Mouse (Mus musculus): ENCODE results near the gene Arhgap10. TPM values are rescaled to one million over a fixed set of nuclear protein-coding genes. Genes with fewer than 3 reads are reported as not detected.

Gene Arhgap10
- total and polyA plus RNA-seq, 2 experiments from 2014 or later, result 4.2 to 5.2 TPM

DNA sequence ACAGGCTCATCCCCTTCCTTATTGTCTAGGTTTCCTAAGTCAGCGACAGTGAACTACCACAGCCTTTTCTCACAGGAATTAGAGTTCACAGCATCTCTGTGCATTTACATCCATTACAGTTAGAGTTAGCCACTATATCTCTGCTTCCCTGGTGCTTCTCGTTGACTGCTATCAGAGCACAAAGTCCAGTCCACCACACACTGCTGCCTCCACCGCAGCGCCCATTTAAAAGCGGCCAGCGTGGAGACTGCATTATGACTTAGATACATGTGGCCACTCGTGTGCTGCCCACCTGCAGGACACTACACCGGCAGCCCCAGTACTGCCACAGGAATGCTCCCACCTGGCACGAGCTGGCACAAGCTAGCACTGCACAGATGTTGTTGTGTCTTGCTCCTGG is 90.3 kb downstream of the Arhgap10 start:
- H3K4me1 ChIP-seq (ENCODE audit: insufficient read depth, low read length), result no peaks in the 10 kb centered on the region
- no peak for TF ChIP-seq CTCF (IDR thresholded peaks at IDR 0.05; ENCODE audit: low read depth)
- no peak overlapping the region for H3K9ac ChIP-seq (replicated peaks; ENCODE audit: low read length)
- 78% methylated on average over 9 of the region's 9 CpGs for WGBS
- H3K4me3 ChIP-seq (ENCODE audit: low read length), result no peak overlapping the region
- DNase-seq (ENCODE audit: low spot score), result no peak
- no peaks in the 10 kb centered on the region for H3K27me3 ChIP-seq (ENCODE audit: insufficient read depth, low read length)
- H3K9me3 ChIP-seq (ENCODE audit: low read length), result no peaks in the 10 kb centered on the region
- H3K36me3 ChIP-seq (ENCODE audit: insufficient read depth, low read length), result no peaks in the 10 kb centered on the region
- no peak overlapping the region for H3K27ac ChIP-seq
- no peak overlapping the region for H3K4me2 ChIP-seq (ENCODE audit: low read depth, low read length)
- no peak for ATAC-seq

DNA sequence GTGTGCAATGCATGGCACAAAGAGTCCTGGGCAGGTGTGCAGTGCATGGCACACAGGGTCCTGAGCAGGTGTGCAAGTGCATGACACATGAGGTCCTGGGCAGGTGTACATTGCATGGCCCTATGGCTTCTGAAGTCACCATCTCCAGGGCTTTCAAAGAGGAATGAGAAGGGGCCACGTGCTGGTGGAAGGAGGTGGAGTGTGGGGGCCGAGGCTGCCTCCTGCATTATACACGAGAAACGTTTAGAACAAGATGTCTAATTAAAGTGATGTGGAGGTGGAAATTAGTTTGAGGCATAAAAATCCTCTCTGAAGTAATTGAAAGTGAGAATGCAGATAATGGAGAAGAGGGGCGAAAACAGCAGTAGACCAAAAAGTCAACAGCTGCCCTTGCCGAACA is 93.9 kb downstream of the Arhgap10 start:
- DNase-seq (ENCODE audit: low spot score), result no peak
- Histone ChIP-seq H3K4me3 (ENCODE audit: low read length) (no peak overlapping the region), H3K9ac (replicated peaks; ENCODE audit: low read length) (no peak overlapping the region), H3K9me3 (ENCODE audit: low read length) (no peaks in the 10 kb centered on the region), H3K4me2 (ENCODE audit: low read depth, low read length) (no peak overlapping the region), H3K36me3 (ENCODE audit: insufficient read depth, low read length) (no peaks in the 10 kb centered on the region), H3K27ac (no peak overlapping the region), H3K27me3 (ENCODE audit: insufficient read depth, low read length) (no peaks in the 10 kb centered on the region), H3K4me1 (ENCODE audit: insufficient read depth, low read length) (no peaks in the 10 kb centered on the region)
- no peak for ATAC-seq
- WGBS, result 73% methylated on average over 5 of the region's 6 CpGs
- TF ChIP-seq CTCF (IDR thresholded peaks at IDR 0.05; ENCODE audit: low read depth), result no peak

DNA sequence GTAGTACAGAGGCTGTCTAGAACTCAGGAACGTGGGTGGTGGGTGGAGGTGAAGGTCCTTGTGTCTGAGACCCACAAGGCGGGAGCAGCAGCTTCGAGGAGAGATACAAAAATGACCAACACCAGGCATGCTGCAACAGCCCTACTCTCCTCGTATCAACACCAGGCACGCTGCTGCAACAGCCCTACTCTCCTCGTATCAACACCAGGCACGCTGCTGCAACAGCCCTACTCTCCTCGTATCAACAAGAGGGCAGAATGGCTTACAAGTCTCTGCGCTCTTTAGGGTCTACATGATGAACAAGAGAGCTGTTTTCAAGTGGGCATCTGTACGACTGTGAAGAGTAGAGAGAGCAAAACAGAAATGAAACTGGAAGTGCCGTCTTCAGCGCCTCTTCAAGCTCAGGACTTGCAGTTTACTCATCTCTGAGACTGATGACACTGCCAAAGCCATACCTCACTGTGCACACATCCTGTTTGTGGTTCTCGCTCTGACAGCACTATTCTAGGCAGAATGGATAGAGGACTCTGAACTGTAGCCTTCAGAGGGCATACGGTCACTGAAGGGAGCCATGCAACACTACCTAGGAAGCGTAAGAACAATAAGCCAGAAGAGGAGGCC is 95.0 kb downstream of the Arhgap10 start:
- TF ChIP-seq CTCF (IDR thresholded peaks at IDR 0.05; ENCODE audit: low read depth), result no peak
- 82% methylated on average over 15 of the region's 15 CpGs for WGBS
- no peaks in the 10 kb centered on the region for H3K4me1 ChIP-seq (ENCODE audit: insufficient read depth, low read length)

DNA sequence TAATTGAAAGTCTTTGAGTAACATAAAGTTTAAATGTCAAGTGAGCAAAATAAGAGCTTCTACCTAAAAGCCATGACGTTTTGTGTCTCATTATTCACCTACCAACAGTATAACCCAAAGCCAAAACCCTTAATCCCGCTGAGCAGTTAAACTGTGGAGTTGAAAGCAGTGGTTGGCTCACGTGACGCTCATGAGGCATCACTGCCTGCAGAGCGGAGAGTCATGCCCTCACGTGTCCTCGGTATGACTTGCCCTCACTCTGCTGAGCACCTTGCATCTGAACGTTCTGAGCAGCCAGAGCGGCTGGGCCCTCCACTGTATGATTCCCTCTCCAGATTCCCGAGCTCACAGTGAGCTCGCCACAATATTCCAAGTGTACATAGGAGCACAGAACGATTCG is 96.2 kb downstream of the Arhgap10 start:
- Histone ChIP-seq H3K4me1 (ENCODE audit: insufficient read depth, low read length) (no peaks in the 10 kb centered on the region), H3K9ac (replicated peaks; ENCODE audit: low read length) (no peak overlapping the region), H3K27ac (no peak overlapping the region), H3K4me3 (ENCODE audit: low read length) (no peak overlapping the region), H3K9me3 (ENCODE audit: low read length) (no peaks in the 10 kb centered on the region), H3K27me3 (ENCODE audit: insufficient read depth, low read length) (no peaks in the 10 kb centered on the region), H3K36me3 (ENCODE audit: insufficient read depth, low read length) (no peaks in the 10 kb centered on the region), H3K4me2 (ENCODE audit: low read depth, low read length) (no peak overlapping the region)
- no peak for TF ChIP-seq CTCF (IDR thresholded peaks at IDR 0.05; ENCODE audit: low read depth)
- DNase-seq (ENCODE audit: low spot score) (no peak), ATAC-seq (no peak)
- 89% methylated on average over 13 of the region's 13 CpGs for WGBS

More for the DNA sequence above, 95.0 kb downstream of the Arhgap10 start:
- Histone ChIP-seq H3K36me3 (ENCODE audit: insufficient read depth, low read length) (no peaks in the 10 kb centered on the region), H3K27me3 (ENCODE audit: insufficient read depth, low read length) (no peaks in the 10 kb centered on the region), H3K4me3 (ENCODE audit: low read length) (no peak overlapping the region), H3K4me2 (ENCODE audit: low read depth, low read length) (no peak overlapping the region), H3K9me3 (ENCODE audit: low read length) (no peaks in the 10 kb centered on the region), H3K9ac (replicated peaks; ENCODE audit: low read length) (no peak overlapping the region), H3K27ac (no peak overlapping the region)
- DNase-seq (ENCODE audit: low spot score) (no peak), ATAC-seq (no peak)

DNA sequence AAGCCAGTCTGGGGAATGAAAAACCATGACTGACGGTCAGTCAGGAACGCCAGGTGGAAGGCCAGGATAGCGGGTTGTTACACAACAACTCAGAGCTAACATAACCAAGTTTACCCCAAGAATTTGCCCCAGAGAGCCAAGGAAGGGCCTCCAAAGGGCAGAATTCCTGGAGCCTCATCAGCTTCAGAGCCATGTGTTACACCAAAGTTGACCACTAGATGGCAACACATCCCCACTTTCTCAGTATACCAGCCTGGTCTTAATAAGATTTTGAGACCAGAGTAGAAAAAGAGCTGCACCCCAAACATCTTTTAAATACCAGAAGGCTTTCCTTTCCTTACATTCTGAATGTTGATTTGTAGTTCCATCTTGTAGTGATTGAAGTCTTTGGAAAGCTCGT is 98.0 kb downstream of the Arhgap10 start:
- no peak overlapping the region for H3K27ac ChIP-seq
- no peaks in the 10 kb centered on the region for H3K9me3 ChIP-seq (ENCODE audit: low read length)
- ATAC-seq (peak; percentile 69; the same call in 1 of the 2 replicates), DNase-seq (ENCODE audit: low spot score) (peak; percentile 84)
- H3K4me3 ChIP-seq (ENCODE audit: low read length), result no peak overlapping the region
- no peak overlapping the region for H3K4me2 ChIP-seq (ENCODE audit: low read depth, low read length)
- no peak overlapping the region for H3K9ac ChIP-seq (replicated peaks; ENCODE audit: low read length)
- WGBS, result 44% methylated on average over 4 of the region's 4 CpGs
- TF ChIP-seq CTCF (IDR thresholded peaks at IDR 0.05; ENCODE audit: low read depth), result peak; percentile 87
- H3K27me3 ChIP-seq (ENCODE audit: insufficient read depth, low read length), result no peaks in the 10 kb centered on the region
- no peaks in the 10 kb centered on the region for H3K4me1 ChIP-seq (ENCODE audit: insufficient read depth, low read length)
- no peaks in the 10 kb centered on the region for H3K36me3 ChIP-seq (ENCODE audit: insufficient read depth, low read length)

DNA sequence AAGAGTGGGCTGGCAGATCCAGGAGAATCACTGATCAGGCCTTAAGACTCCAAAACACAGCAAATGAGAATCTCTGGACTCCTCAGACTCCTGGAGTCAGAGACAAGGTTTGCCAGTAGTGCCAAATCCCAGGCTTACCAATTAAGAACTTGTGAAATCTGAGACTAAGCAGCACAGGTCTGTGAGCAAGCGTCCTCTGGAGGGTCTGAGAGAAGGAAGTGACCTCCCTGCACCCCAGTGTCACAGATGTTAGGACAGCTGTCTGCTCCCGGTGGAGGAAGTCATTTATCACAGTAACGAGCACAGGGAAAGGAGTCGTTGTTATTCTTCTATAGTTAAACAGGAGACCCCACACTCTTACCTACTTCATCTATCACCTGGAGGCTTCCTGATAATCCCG is 101.0 kb downstream of the Arhgap10 start:
- 27% methylated on average over 5 of the region's 5 CpGs for WGBS

DNA sequence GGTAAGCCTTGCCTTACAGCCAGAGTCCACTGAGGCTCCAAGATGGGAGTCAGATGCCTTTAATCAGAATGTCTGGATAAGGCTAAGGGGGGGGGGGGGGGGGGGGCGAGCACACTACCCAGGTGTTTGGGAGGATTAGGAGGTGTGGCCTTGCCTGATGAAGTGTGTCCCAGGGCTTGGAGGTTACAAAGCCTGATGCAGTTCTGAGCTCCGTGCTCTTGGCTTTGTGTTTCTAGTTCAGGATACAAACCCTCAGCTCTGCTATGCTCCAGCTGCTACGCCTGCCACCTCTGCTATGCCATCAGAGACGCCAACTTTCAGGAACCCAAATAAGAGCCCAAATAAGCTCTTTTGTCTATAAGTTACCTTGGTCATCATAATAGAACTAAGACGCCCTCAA is 101.7 kb downstream of the Arhgap10 start:
- Histone ChIP-seq H3K4me3 (ENCODE audit: low read length) (no peak overlapping the region), H3K4me1 (ENCODE audit: insufficient read depth, low read length) (no peaks in the 10 kb centered on the region), H3K27me3 (ENCODE audit: insufficient read depth, low read length) (no peaks in the 10 kb centered on the region), H3K9ac (replicated peaks; ENCODE audit: low read length) (no peak overlapping the region), H3K36me3 (ENCODE audit: insufficient read depth, low read length) (no peaks in the 10 kb centered on the region), H3K4me2 (ENCODE audit: low read depth, low read length) (no peak overlapping the region), H3K9me3 (ENCODE audit: low read length) (no peaks in the 10 kb centered on the region), H3K27ac (no peak overlapping the region)
- ATAC-seq, result no peak
- DNase-seq (ENCODE audit: low spot score), result no peak
- no peak for TF ChIP-seq CTCF (IDR thresholded peaks at IDR 0.05; ENCODE audit: low read depth)
- WGBS, result 78% methylated on average over 4 of the region's 5 CpGs

More for the DNA sequence above, 101.0 kb downstream of the Arhgap10 start:
- Histone ChIP-seq H3K4me1 (ENCODE audit: insufficient read depth, low read length) (no peaks in the 10 kb centered on the region), H3K27me3 (ENCODE audit: insufficient read depth, low read length) (no peaks in the 10 kb centered on the region), H3K9me3 (ENCODE audit: low read length) (no peaks in the 10 kb centered on the region), H3K4me2 (ENCODE audit: low read depth, low read length) (no peak overlapping the region), H3K9ac (replicated peaks; ENCODE audit: low read length) (no peak overlapping the region), H3K27ac (no peak overlapping the region), H3K4me3 (ENCODE audit: low read length) (no peak overlapping the region), H3K36me3 (ENCODE audit: insufficient read depth, low read length) (no peaks in the 10 kb centered on the region)
- no peak for TF ChIP-seq CTCF (IDR thresholded peaks at IDR 0.05; ENCODE audit: low read depth)
- DNase-seq (ENCODE audit: low spot score) (no peak), ATAC-seq (no peak)
